Mouse (Mus musculus): ENCODE data around the gene Thrb. TPM values are rescaled to one million over a fixed set of nuclear protein-coding genes. Genes with fewer than 3 reads are reported as not detected.

Thrb gene
- polyA plus RNA-seq, 1 experiment from 2014 or later = 6.4 TPM

- Histone ChIP-seq H3K9ac (replicated peaks) (no peak overlapping the region), H3K4me1 (ENCODE audit: insufficient read depth) (peaks cover 11% of the 10 kb centered on the region), H3K4me3 (ENCODE audit: low read depth, low read length) (no peak overlapping the region), H3K36me3 (replicated peaks; ENCODE audit: insufficient read depth, low read length) (no peaks in the 10 kb centered on the region), H3K9me3 (ENCODE audit: low read length) (no peaks in the 10 kb centered on the region), H3K4me2 (ENCODE audit: low read depth, low read length) (no peak overlapping the region), H3K27ac (ENCODE audit: low read depth) (no peak overlapping the region), H3K27me3 (ENCODE audit: insufficient read depth, low read length) (no peaks in the 10 kb centered on the region)
- no peak for DNase-seq
- WGBS (ENCODE audit: insufficient replicate concordance) = 70% methylated on average over 5 of the region's 5 CpGs
- no peak for TF ChIP-seq EP300 (IDR thresholded peaks at IDR 0.05; ENCODE audit: low read depth)
- no peak for TF ChIP-seq CTCF (IDR thresholded peaks at IDR 0.05; ENCODE audit: low read depth)
- ATAC-seq = no peak
Observed at GRCm38 (mm10) chr14:17845003-17845697, 185.1 kb downstream of the Thrb start.

- no peak overlapping the region for H3K4me3 ChIP-seq (ENCODE audit: low read depth, low read length)
- H3K27me3 ChIP-seq (ENCODE audit: insufficient read depth, low read length) = no peaks in the 10 kb centered on the region
- peak; percentile 70; the same call in 1 of the 2 replicates for ATAC-seq
- peaks cover 11% of the 10 kb centered on the region for H3K4me1 ChIP-seq (ENCODE audit: insufficient read depth)
- H3K9ac ChIP-seq (replicated peaks) = no peak overlapping the region
- H3K36me3 ChIP-seq (replicated peaks; ENCODE audit: insufficient read depth, low read length) = no peaks in the 10 kb centered on the region
- DNase-seq = no peak
- H3K9me3 ChIP-seq (ENCODE audit: low read length) = no peaks in the 10 kb centered on the region
- H3K4me2 ChIP-seq (ENCODE audit: low read depth, low read length) = no peak overlapping the region
- peak overlapping the region; percentile 49 for H3K27ac ChIP-seq (ENCODE audit: low read depth)
- 46% methylated on average over 6 of the region's 6 CpGs for WGBS (ENCODE audit: insufficient replicate concordance)
- TF ChIP-seq CTCF (IDR thresholded peaks at IDR 0.05; ENCODE audit: low read depth) (no peak), EP300 (IDR thresholded peaks at IDR 0.05; ENCODE audit: low read depth) (peak; percentile 45)
Observed at GRCm38 (mm10) chr14:17845871-17846270, 185.8 kb downstream of the Thrb start.

DNA sequence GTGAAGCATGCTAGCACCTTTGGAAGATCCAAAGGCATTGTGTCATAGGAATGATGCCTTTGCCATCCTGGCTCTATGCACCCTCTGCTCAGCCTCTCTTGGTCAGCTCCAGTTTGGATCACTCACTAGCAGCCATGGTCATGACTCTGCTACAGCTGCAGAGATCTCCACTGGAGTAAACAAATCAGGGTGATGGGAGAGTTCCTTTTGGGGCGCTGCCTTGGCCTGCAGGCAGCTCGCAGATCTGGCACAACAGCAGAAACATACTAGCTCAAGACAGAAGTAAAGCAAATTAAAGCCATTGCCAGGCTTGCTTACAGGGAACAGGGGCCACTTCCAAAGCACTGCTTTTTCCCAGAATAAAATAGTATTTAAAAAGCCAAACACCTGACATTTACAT lies 186.6 kb downstream of the Thrb start:
- Histone ChIP-seq H3K4me3 (ENCODE audit: low read depth, low read length) (no peak overlapping the region), H3K4me2 (ENCODE audit: low read depth, low read length) (no peak overlapping the region), H3K4me1 (ENCODE audit: insufficient read depth) (peaks cover 11% of the 10 kb centered on the region), H3K27ac (ENCODE audit: low read depth) (no peak overlapping the region), H3K27me3 (ENCODE audit: insufficient read depth, low read length) (no peaks in the 10 kb centered on the region), H3K9ac (replicated peaks) (no peak overlapping the region), H3K9me3 (ENCODE audit: low read length) (no peaks in the 10 kb centered on the region), H3K36me3 (replicated peaks; ENCODE audit: insufficient read depth, low read length) (no peaks in the 10 kb centered on the region)
- no peak for ATAC-seq
- DNase-seq = no peak
- 53% methylated on average over 2 of the region's 2 CpGs for whole genome bisulfite sequencing (ENCODE audit: insufficient replicate concordance)
- TF ChIP-seq EP300 (IDR thresholded peaks at IDR 0.05; ENCODE audit: low read depth) (no peak), CTCF (IDR thresholded peaks at IDR 0.05; ENCODE audit: low read depth) (no peak)

DNA sequence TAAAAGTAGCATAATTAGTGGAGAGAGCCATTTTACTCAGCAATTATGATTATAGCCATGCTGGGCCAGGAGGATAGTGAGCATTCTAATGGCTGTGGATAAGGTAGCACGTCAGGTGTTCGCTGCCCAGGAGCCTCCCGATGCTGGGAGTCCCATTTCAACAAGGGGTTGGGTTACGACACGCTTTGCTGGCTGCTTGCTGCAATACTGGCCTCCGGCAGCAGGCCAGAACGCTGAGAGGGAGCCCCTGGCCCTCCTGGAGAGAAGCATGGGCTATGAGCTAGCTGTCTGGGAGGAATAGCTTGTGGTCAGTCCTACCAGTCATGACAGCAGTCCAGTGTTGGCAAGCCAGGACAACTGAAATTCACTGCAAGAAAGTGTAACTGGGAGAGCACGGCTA lies 187.2 kb downstream of the Thrb start:
- no peak for TF ChIP-seq EP300 (IDR thresholded peaks at IDR 0.05; ENCODE audit: low read depth)
- no peak for TF ChIP-seq CTCF (IDR thresholded peaks at IDR 0.05; ENCODE audit: low read depth)
- Histone ChIP-seq H3K36me3 (replicated peaks; ENCODE audit: insufficient read depth, low read length) (no peaks in the 10 kb centered on the region), H3K9me3 (ENCODE audit: low read length) (no peaks in the 10 kb centered on the region), H3K4me2 (ENCODE audit: low read depth, low read length) (no peak overlapping the region), H3K27ac (ENCODE audit: low read depth) (no peak overlapping the region), H3K4me3 (ENCODE audit: low read depth, low read length) (no peak overlapping the region), H3K27me3 (ENCODE audit: insufficient read depth, low read length) (no peaks in the 10 kb centered on the region), H3K4me1 (ENCODE audit: insufficient read depth) (peaks cover 11% of the 10 kb centered on the region), H3K9ac (replicated peaks) (no peak overlapping the region)
- WGBS (ENCODE audit: insufficient replicate concordance) = 52% methylated on average over 8 of the region's 8 CpGs
- DNase-seq (peak; percentile 42), ATAC-seq (peak; percentile 50; the same call in 1 of the 2 replicates)

DNA sequence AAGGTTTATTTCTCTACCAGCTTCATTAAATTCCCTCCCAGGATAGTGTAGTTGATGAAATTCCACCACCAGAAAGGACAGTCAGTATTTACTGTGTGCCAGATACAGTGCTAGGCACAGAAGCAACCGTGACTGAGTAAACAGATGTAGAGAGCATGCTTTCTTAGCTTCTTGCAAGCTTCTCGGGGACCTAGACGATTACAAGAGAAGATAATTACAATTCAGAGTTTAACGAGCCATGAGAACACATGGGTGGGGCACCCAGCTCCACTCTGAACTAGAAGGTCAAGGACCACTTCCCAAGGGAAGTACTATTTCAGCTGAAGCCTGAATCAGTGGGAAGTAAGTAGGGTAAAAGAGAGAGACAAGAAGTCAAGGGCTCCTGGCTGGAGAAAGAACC lies 190.3 kb downstream of the Thrb start:
- 65% methylated on average over 4 of the region's 4 CpGs for WGBS (ENCODE audit: insufficient replicate concordance)
- Histone ChIP-seq H3K27ac (ENCODE audit: low read depth) (no peak overlapping the region), H3K9me3 (ENCODE audit: low read length) (no peaks in the 10 kb centered on the region), H3K4me3 (ENCODE audit: low read depth, low read length) (no peak overlapping the region), H3K36me3 (replicated peaks; ENCODE audit: insufficient read depth, low read length) (no peaks in the 10 kb centered on the region), H3K9ac (replicated peaks) (no peak overlapping the region), H3K4me1 (ENCODE audit: insufficient read depth) (peaks cover 11% of the 10 kb centered on the region), H3K27me3 (ENCODE audit: insufficient read depth, low read length) (no peaks in the 10 kb centered on the region), H3K4me2 (ENCODE audit: low read depth, low read length) (no peak overlapping the region)
- no peak for ATAC-seq
- no peak for DNase-seq
- TF ChIP-seq EP300 (IDR thresholded peaks at IDR 0.05; ENCODE audit: low read depth) (no peak), CTCF (IDR thresholded peaks at IDR 0.05; ENCODE audit: low read depth) (no peak)

GRCm38 (mm10) chr14:17852236-17852635 lies 192.2 kb downstream of the Thrb start:
- ATAC-seq = no peak
- DNase-seq = no peak
- no peaks in the 10 kb centered on the region for H3K9me3 ChIP-seq (ENCODE audit: low read length)
- WGBS (ENCODE audit: insufficient replicate concordance) = 69% methylated on average over 2 of the region's 2 CpGs
- no peaks in the 10 kb centered on the region for H3K27me3 ChIP-seq (ENCODE audit: insufficient read depth, low read length)
- H3K9ac ChIP-seq (replicated peaks) = no peak overlapping the region
- no peaks in the 10 kb centered on the region for H3K36me3 ChIP-seq (replicated peaks; ENCODE audit: insufficient read depth, low read length)
- H3K27ac ChIP-seq (ENCODE audit: low read depth) = no peak overlapping the region
- TF ChIP-seq EP300 (IDR thresholded peaks at IDR 0.05; ENCODE audit: low read depth) = no peak
- no peak overlapping the region for H3K4me2 ChIP-seq (ENCODE audit: low read depth, low read length)
- peaks cover 4% of the 10 kb centered on the region; the same call in 1 of the 2 replicates for H3K4me1 ChIP-seq (ENCODE audit: insufficient read depth)
- no peak overlapping the region for H3K4me3 ChIP-seq (ENCODE audit: low read depth, low read length)

All from liver, postnatal 0 days (tissue).